Mouse (Mus musculus) olfactory bulb, adult 2 months (tissue): ENCODE results near the gene Gm45021. TPM values are rescaled to one million over a fixed set of nuclear protein-coding genes. Genes with fewer than 3 reads are reported as not detected.
A peak's percentile ranks its signal among the peaks of the same experiment; 100 is the strongest.

Experiments used
- H3K27ac ChIP-seq: fragments of 200-500 bp; 2 replicates; pipeline ENCODE4 v1.5.1; 2012; ENCODE audit warnings: low read depth, low read length; ENCODE audit not compliant: insufficient read depth
- H3K4me1 ChIP-seq: fragments of 200-500 bp; 2 replicates; pipeline ENCODE4 v1.6.1; 2012; ENCODE audit warnings: low read length; ENCODE audit not compliant: control insufficient read depth, insufficient read depth
- H3K4me3 ChIP-seq: fragments of 200-500 bp; 2 replicates; pipeline ENCODE4 v1.5.1; 2012; ENCODE audit warnings: mild to moderate bottlenecking, low read depth, low read length, moderate library complexity; ENCODE audit not compliant: insufficient read depth
- CTCF ChIP-seq: fragments of 200-500 bp; IDR thresholded peaks from 2 replicates; pipeline ENCODE4 v1.5.1; 2012; ENCODE audit warnings: low read depth, mild to moderate bottlenecking, low read length, moderate library complexity; ENCODE audit not compliant: insufficient read depth
- POLR2A ChIP-seq: fragments of 200-500 bp; IDR thresholded peaks from 2 replicates; pipeline ENCODE4 v1.6.1; 2012; ENCODE audit warnings: mild to moderate bottlenecking, low read depth, low read length, moderate library complexity; ENCODE audit not compliant: insufficient read depth
- WGBS: fragments of 180-500 bp; shearing (Covaris S2); methylation state at CpG from one replicate; pipeline ENCODE4 v1.1.7; 2018; 5-methylcytosine and 5-hydroxymethylcytosine counted together
- polyA plus RNA-seq: library from polyadenylated mRNA; stranded (reverse); fragments of >200 nt; gene quantifications from 2 replicates; pipeline ENCODE4 v1.2.4, GENCODE M21; 2012; ENCODE audit warnings: low replicate concordance; ENCODE audit not compliant: missing spikeins, insufficient read depth, insufficient read length

Gm45021 gene
- polyA plus RNA-seq, 1 experiment, result not detected

DNA sequence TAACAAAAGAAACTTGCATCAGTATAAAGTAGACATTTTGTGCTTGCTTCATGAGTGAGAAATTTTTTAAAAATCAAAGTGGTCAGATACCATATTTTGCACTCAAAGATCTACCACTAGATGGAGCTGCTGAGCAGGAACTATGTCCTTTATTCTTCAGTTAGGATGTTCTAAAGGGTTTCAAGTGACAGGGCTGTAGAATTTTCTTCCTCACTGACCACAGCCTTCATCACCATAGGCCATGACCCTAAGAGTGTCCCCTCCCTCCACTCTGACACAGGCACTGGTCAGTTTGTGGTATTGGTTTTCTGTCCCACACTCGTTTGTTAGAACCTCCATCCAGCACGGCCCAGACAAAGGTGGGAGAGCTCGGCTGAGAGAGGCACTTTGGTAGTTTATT lies 7.4 kb upstream of the Gm45021 start:
- TF ChIP-seq POLR2A, result no peak
- no peak for TF ChIP-seq CTCF
- no peak overlapping the region for H3K27ac ChIP-seq
- peaks cover 2% of the 10 kb centered on the region; the same call in 1 of the 2 replicates for H3K4me1 ChIP-seq
- WGBS, result 55% methylated on average over 3 of the region's 3 CpGs
- no peak overlapping the region for H3K4me3 ChIP-seq

DNA sequence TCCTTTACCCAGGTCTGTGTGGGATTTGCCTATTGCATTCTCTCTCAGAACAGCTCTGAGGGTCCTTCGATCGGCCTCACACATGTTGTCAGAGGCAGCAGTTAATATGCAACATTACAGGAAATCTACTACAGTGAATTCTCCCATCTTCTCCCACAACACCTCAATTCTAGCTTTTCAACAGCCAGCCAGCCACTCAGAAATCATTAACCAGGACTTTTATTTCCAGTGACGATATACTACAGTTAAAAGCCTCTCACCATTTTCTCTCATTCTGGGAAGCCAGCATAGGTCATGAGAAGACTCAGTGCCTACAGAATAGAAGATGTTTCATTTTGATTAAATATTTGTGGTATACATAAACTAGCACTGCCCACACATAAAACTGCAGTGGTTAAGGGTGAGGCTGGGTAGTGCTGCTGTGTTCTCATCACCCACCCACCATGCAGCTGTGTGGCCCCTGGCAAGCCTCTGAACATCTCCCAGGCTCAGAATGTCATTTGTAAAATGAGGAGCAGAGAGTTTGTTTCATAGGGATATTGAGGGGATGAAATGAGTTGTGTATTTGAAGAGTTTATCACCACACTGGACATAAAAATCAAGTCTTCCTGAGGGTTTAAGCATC lies 1.9 kb downstream of the Gm45021 start:
- peaks cover 24% of the 10 kb centered on the region for H3K4me1 ChIP-seq
- no peak overlapping the region for H3K27ac ChIP-seq
- TF ChIP-seq POLR2A, result no peak
- no peak for TF ChIP-seq CTCF
- no peak overlapping the region for H3K4me3 ChIP-seq
- WGBS, result 65% methylated on average over 3 of the region's 3 CpGs

DNA sequence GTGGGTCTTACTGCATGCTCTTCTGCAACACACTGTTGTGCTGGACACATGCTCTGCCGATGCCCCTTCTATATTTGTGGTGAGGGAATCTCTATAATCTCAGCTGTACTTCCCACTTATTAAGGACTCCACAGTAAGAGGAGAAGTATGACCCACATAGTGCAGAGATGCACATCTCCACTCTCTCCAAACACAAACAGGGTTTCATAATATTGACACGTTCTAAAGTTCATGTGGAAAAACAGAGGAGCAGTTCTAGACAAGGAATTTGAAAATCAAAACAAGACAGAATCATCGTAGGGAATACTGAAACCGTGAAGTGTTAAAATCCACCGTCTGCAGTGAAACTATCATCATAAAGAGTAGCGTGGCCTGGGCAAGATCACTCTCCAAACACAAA lies 2.5 kb downstream of the Gm45021 start:
- H3K4me3 ChIP-seq, result no peak overlapping the region
- H3K27ac ChIP-seq, result no peak overlapping the region
- 87% methylated on average over 6 of the region's 6 CpGs for WGBS
- peaks cover 28% of the 10 kb centered on the region for H3K4me1 ChIP-seq
- TF ChIP-seq POLR2A, result no peak

DNA sequence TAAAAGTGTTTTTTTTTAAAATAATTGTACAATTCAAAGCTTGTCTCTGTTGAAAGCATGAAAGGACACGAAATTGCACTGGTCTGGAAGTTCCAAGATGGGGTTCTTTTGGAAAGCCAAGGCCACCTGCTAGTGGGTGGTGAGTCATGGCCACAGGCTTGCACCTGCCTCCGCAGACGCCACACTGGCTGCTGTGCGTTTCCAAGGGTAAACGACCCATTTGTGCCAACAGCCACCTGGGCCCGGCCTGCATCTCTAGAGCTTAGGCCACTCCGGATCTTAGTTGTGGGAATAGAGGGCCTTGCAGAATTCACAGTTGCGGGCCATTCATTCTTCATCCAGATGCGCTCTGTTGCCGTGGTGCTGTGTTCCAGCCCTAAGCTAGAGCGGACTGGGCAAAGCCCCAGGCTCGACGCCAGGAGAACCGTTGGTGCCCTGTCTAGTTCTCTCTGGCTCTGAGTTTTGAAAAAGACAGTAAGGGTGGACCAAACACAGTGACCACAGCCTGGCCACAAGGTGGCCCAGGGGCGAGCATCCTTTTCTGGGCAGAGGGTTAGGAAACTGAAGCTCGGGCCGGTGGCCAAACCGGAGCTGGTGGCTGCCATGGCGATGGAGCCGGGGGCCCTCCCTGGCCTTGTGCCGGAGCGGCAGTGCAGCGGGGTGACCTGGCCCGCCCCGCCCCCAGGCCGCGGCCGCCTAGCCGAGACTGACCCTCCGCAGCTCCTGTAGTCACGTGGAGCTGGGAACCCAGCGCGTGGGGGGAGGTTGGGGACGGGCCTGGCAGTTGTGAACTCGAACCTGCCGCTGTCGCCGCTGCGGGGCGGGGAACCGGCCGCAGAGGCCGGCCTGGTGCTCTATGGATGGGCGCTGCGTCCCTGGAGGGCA lies 4.0 kb downstream of the Gm45021 start, which contains the start of the genes Repin1 and Gm44965:
Repin1 (plus strand) TSS at position 726 of the 885 bp plus-strand sequence.
Gm44965 (plus strand) TSS at position 784 of the 885 bp plus-strand sequence.
- 2% methylated on average over 45 of the region's 45 CpGs for WGBS
- TF ChIP-seq CTCF (0 out of 2 replicates have a peak, but pooled peaks have one; percentile 23), POLR2A (peak; percentile 83)
- peak within 1 kb of the TSS; percentile 95 for H3K27ac ChIP-seq
- peaks cover 39% of the 10 kb centered on the region for H3K4me1 ChIP-seq
- H3K4me3 ChIP-seq, result peak within 1 kb of the TSS; percentile 86

DNA sequence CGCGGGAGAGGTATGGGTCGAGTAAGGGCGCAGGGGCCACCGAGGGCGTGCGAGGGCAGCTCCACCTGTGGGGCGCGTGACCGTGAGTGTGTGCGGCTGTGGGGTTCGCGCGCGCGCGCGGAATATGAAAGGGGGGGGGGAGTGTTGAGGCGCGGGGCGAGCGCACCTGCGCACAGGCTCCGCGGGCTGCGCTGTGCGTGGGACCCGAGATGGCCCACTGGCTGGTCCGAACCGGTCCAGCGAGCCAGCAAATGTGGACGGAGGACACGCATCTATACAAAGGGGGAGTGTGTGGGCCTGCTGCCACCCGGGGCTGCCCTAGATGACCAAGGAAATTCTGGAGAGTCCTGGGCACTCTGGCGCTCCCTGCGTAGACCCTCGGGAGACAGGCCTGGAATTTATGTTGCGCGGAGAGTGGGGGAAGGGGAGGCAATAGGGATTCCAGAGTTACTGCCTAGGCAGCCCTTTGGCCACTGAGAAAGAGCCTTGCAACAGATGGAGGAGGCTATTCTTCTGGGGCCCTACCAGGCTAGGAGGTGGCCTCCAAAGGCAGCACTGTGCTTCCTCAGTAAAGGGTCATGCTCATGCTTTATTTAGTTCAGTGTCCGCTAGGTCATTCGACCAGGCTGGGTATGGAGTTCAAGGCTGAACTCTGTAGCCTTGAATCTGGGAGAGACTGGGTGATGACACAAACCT lies 4.8 kb downstream of the Gm45021 start:
- 1% methylated on average over 41 of the region's 41 CpGs for WGBS
- no peak for TF ChIP-seq CTCF
- 0 out of 2 replicates have a peak, but pooled peaks have one; percentile 44 for TF ChIP-seq POLR2A
- H3K27ac ChIP-seq, result peak overlapping the region; percentile 95

DNA sequence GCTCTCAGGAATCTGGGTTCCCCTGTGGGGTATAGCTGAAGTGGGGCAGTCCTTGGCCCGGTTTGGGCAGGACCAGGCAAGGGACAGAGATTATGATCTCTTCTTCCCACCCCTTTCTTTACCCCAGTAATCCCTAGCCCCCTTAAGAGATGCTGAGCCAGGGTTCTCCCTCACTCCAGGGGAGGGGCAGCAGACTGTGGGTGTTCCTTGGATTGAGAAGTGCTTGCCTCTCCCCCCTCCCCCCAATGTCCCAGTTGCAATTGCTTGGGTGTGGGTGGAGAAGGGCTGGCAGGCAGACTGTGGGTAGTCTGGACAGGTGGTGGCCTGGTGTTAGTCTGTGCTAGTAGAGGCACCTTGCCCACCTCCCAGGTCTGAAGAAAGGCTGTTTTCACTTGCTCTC lies 5.9 kb downstream of the Gm45021 start:
- Histone ChIP-seq H3K4me3 (peak overlapping the region; percentile 86), H3K27ac (no peak overlapping the region), H3K4me1 (peaks cover 38% of the 10 kb centered on the region)
- WGBS, result 26% methylated on average over 1 of the region's 1 CpGs
- TF ChIP-seq POLR2A (no peak), CTCF (no peak)

More for the DNA sequence above, 4.8 kb downstream of the Gm45021 start:
- H3K4me1 ChIP-seq, result peaks cover 36% of the 10 kb centered on the region
- peak overlapping the region; percentile 86 for H3K4me3 ChIP-seq

DNA sequence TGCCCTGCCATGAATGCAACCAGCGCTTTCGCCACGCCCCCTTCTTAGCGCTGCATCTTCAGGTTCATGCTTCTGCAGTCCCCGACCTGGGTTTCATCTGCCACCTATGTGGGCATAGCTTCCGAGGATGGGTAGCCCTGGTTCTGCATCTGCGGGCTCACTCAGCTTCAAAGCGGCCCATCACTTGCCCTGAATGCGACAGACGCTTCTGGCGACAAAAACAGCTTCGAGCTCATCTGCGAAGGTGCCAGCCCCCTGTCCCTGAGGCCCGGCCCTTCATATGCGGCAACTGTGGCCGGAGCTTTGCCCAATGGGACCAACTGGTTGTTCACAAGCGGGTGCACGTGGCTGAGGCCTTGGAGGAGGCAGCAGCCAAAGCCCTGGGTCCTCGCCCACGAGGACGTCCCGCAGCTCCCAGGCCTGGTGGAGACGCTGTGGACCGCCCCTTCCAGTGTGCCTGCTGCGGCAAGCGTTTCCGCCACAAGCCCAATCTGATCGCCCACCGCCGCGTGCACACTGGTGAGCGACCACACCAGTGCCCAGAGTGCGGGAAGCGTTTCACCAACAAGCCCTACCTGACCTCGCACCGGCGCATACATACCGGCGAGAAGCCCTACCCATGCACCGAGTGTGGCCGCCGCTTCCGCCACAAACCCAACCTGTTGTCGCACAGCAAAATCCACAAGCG lies 7.3 kb downstream of the Gm45021 start:
- WGBS, result 96% methylated on average over 45 of the region's 45 CpGs
- no peak overlapping the region for H3K4me3 ChIP-seq
- no peak overlapping the region for H3K27ac ChIP-seq
- H3K4me1 ChIP-seq, result peaks cover 38% of the 10 kb centered on the region
- TF ChIP-seq CTCF (no peak), POLR2A (no peak)

DNA sequence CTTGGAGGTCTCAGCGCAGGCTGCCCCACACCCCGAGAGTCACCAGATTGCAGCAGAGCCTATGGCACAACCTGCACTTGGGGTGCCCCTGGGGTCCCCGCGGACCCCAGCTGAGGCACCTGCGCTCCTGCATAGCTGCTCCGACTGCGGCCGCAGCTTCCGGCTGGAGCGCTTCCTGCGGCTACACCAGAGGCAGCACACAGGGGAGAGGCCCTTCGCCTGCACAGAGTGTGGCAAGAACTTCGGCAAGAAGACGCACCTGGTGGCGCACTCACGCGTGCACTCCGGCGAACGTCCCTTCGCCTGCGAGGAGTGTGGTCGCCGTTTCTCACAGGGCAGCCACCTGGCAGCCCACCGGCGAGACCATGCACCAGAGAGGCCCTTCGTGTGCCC lies 7.8 kb downstream of the Gm45021 start:
- Histone ChIP-seq H3K27ac (no peak overlapping the region), H3K4me3 (no peak overlapping the region), H3K4me1 (peaks cover 38% of the 10 kb centered on the region)
- 96% methylated on average over 27 of the region's 27 CpGs for WGBS
- TF ChIP-seq POLR2A (no peak), CTCF (no peak)
